Comparison of ENCODE assay signal across 8 mouse cellular contexts in the genomic region with DNA sequence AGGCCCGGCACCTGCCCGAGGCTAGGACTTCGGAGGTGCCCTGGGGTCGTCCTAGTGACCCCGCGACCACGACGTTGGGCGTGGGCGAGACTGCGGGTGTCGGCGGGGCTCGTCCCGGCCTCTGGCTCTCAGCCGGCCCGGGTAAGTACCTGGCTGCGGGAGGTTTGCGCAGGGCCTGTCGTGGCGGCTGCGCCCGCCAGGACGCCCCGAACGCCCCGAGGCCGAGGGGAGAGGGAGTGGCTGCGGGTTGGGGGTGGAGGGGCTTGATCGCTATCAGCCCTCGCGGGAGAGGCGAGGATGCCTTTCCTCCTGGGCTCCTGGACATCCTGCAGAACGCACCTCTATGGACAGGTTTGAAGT. TPM values are rescaled to one million over a fixed set of nuclear protein-coding genes. Genes with fewer than 3 reads are reported as not detected.
DNase-seq lines count a peak whose midpoint lies in the region; ATAC-seq and TF ChIP-seq lines count a peak whose summit lies in the region.

No protein-coding gene starts in this region.

- H3K27me3 ChIP-seq in heart, embryonic 12.5 days (replicated peaks) = 0 out of 2 replicates have a peak, but pooled peaks cover 5% of the 10 kb centered on the region
- no peaks in the 10 kb centered on the region for H3K27me3 ChIP-seq in hindbrain, embryonic 11.5 days (ENCODE audit: control insufficient read depth, insufficient read depth, low read length)
- H3K27me3 ChIP-seq in liver, postnatal 0 days (ENCODE audit: insufficient read depth, low read length) = no peaks in the 10 kb centered on the region

- no peaks in the 10 kb centered on the region for H3K36me3 ChIP-seq in heart, embryonic 12.5 days
- H3K36me3 ChIP-seq in hindbrain, embryonic 11.5 days (ENCODE audit: control insufficient read depth, insufficient read depth, low read length) = no peaks in the 10 kb centered on the region
- no peaks in the 10 kb centered on the region for H3K36me3 ChIP-seq in liver, postnatal 0 days (replicated peaks; ENCODE audit: insufficient read depth, low read length)

- no peaks in the 10 kb centered on the region for H3K9me3 ChIP-seq in heart, embryonic 12.5 days (replicated peaks)
- H3K9me3 ChIP-seq in hindbrain, embryonic 11.5 days (ENCODE audit: control insufficient read depth, low read length) = no peaks in the 10 kb centered on the region
- no peaks in the 10 kb centered on the region for H3K9me3 ChIP-seq in liver, postnatal 0 days (ENCODE audit: low read length)

- peak; percentile 56; the same call in 1 of the 2 replicates for ATAC-seq in heart, embryonic 12.5 days (ENCODE audit: insufficient number of reproducible peaks, low FRiP score)
- ATAC-seq in common myeloid progenitor, adult 5-6 weeks (replicated peaks; ENCODE audit: low read depth, poor library complexity, severe bottlenecking) = peak; percentile 22; the same call in 1 of the 2 replicates
- peak; percentile 74 for ATAC-seq in hindbrain, embryonic 11.5 days (ENCODE audit: low FRiP score)
- ATAC-seq in liver, postnatal 0 days = peak; percentile 52

- TF ChIP-seq EP300 in liver, postnatal 0 days (IDR thresholded peaks at IDR 0.05; ENCODE audit: low read depth) = no peak

- 21% methylated on average over 25 of the region's 34 CpGs for WGBS in heart, embryonic 12.5 days
- WGBS in hindbrain, embryonic 11.5 days = 7% methylated on average over 3 of the region's 34 CpGs
- WGBS in liver, postnatal 0 days (ENCODE audit: insufficient replicate concordance) = 9% methylated on average over 15 of the region's 34 CpGs

- no peak for TF ChIP-seq CTCF in liver, postnatal 0 days (IDR thresholded peaks at IDR 0.05; ENCODE audit: low read depth)

- peak overlapping the region; percentile 68; the same call in 1 of the 2 replicates for H3K27ac ChIP-seq in heart, embryonic 12.5 days (ENCODE audit: poor library complexity, severe bottlenecking)
- H3K27ac ChIP-seq in hindbrain, embryonic 11.5 days (ENCODE audit: low read depth, low read length) = peak overlapping the region; percentile 24; the same call in 1 of the 2 replicates
- H3K27ac ChIP-seq in liver, postnatal 0 days (ENCODE audit: low read depth) = peak overlapping the region; percentile 90

- H3K9ac ChIP-seq in heart, embryonic 12.5 days = peak overlapping the region; percentile 94
- peak overlapping the region; percentile 71 for H3K9ac ChIP-seq in hindbrain, embryonic 11.5 days (ENCODE audit: low read depth, low read length)
- peak overlapping the region; percentile 92 for H3K9ac ChIP-seq in liver, postnatal 0 days (replicated peaks)

- peak overlapping the region; percentile 90 for H3K4me3 ChIP-seq in heart, embryonic 12.5 days
- peak overlapping the region; percentile 62 for H3K4me3 ChIP-seq in hindbrain, embryonic 11.5 days (ENCODE audit: low read depth, low read length)
- H3K4me3 ChIP-seq in liver, postnatal 0 days (ENCODE audit: low read depth, low read length) = peak overlapping the region; percentile 86

- DNase-seq in heart, adult 8-10 months (ENCODE audit: low spot score) = no peak
- DNase-seq in CD4-positive helper T cell, adult 2 months (ENCODE audit: low read depth, low spot score) = peak; percentile 54
- DNase-seq in hindbrain, embryonic 11.5 days (ENCODE audit: low spot score) = peak; percentile 52
- peak; percentile 49 for DNase-seq in liver, postnatal 0 days
- DNase-seq in retina, postnatal 7 days (ENCODE audit: low read depth, low spot score) = peak; percentile 1
- no peak for DNase-seq in cerebellum, adult 9-11 months

- H3K4me1 ChIP-seq in heart, embryonic 12.5 days (replicated peaks) = peaks cover 5% of the 10 kb centered on the region
- H3K4me1 ChIP-seq in hindbrain, embryonic 11.5 days (replicated peaks; ENCODE audit: control insufficient read depth, insufficient read depth, low read length) = no peaks in the 10 kb centered on the region
- no peaks in the 10 kb centered on the region for H3K4me1 ChIP-seq in liver, postnatal 0 days (ENCODE audit: insufficient read depth)

- H3K4me2 ChIP-seq in heart, embryonic 12.5 days = peak overlapping the region; percentile 68
- peak overlapping the region; percentile 44 for H3K4me2 ChIP-seq in hindbrain, embryonic 11.5 days (replicated peaks; ENCODE audit: low read depth, low read length)
- peak overlapping the region; percentile 65 for H3K4me2 ChIP-seq in liver, postnatal 0 days (ENCODE audit: low read depth, low read length)

RNA-seq across cellular contexts. Expression of a gene that starts 0.3 kb away (rescaled TPM):
- 4.9 and 6.6 TPM in 2 replicates for polyA plus RNA-seq in heart, embryonic 12.5 days (2016; fragmentation: Nextera tagmentation; extraction: Ambion mirVana)
- 10 to 100 TPM in 2 of 4 experiments, 1 to 10 TPM in 2; 8.6 to 11.3 (median 9.5) TPM for total RNA-seq in heart, adult 8-10 months (2022)
- total RNA-seq in common myeloid progenitor, adult 5-6 weeks (2017) = 10.2 and 12.7 TPM in 2 replicates
- 5.1 and 5.4 TPM in 2 replicates for polyA plus RNA-seq in hindbrain, embryonic 11.5 days (2014; fragmentation: Nextera tagmentation; extraction: Ambion mirVana)
- polyA plus RNA-seq in liver, postnatal 0 days (2015; fragmentation: Nextera tagmentation; extraction: Ambion mirVana) = 2.6 and 3.8 TPM in 2 replicates

Comparison
In these comparisons a context has a peak if more than half of its experiments do, and no peak if none do; other contexts are left out.
1. ATAC-seq: peak in every context shown above with its lines; median percentile 74 in hindbrain, embryonic 11.5 days; 56 in heart, embryonic 12.5 days; 52 in liver, postnatal 0 days; 22 in common myeloid progenitor, adult 5-6 weeks.
2. H3K27ac ChIP-seq: peak in every context shown above with its lines; median percentile 90 in liver, postnatal 0 days; 68 in heart, embryonic 12.5 days; 24 in hindbrain, embryonic 11.5 days.
3. DNase-seq: peak in CD4-positive helper T cell, adult 2 months (single experiment), hindbrain, embryonic 11.5 days (single experiment), liver, postnatal 0 days (single experiment) and retina, postnatal 7 days (single experiment); none in heart, adult 8-10 months (single experiment) and cerebellum, adult 9-11 months (single experiment).
4. Peak in every context shown above with its lines, with median percentiles within 50 percentile points of each other: H3K4me2 ChIP-seq, H3K4me3 ChIP-seq and H3K9ac ChIP-seq.